Mouse (Mus musculus) forebrain, embryonic 12.5 days (tissue): ENCODE measurements around the gene Ahnak2. TPM values are rescaled to one million over a fixed set of nuclear protein-coding genes. Genes with fewer than 3 reads are reported as not detected.

Experiments
- ATAC-seq: fragments of 200-750 bp; cut with Nextera tagmentation; 2 replicates; pipeline ENCODE4 v1.8.0; 2017; ENCODE audit warnings: moderate TSS enrichment; ENCODE audit not compliant: low FRiP score
- H3K27ac ChIP-seq: fragments of 300-500 bp; sonication (generic); 2 replicates; pipeline ENCODE4 v1.5.1; 2016; ENCODE audit warnings: mild to moderate bottlenecking
- H3K27me3 ChIP-seq: fragments of 300-500 bp; sonication (generic); 2 replicates; pipeline ENCODE4 v1.6.1; 2016; ENCODE audit warnings: mild to moderate bottlenecking
- H3K36me3 ChIP-seq: fragments of 300-500 bp; sonication (generic); replicated peaks from 2 replicates; pipeline ENCODE4 v1.6.1; 2016; ENCODE audit warnings: mild to moderate bottlenecking
- H3K4me1 ChIP-seq: fragments of 300-500 bp; sonication (generic); 2 replicates; pipeline ENCODE4 v1.6.1; 2016
- H3K4me2 ChIP-seq: fragments of 300-500 bp; sonication (generic); 2 replicates; pipeline ENCODE4 v1.6.1; 2016; ENCODE audit warnings: mild to moderate bottlenecking, moderate library complexity
- H3K4me3 ChIP-seq: fragments of 300-500 bp; sonication (generic); replicated peaks from 2 replicates; pipeline ENCODE4 v1.5.1; 2016; ENCODE audit warnings: mild to moderate bottlenecking
- H3K9ac ChIP-seq: fragments of 300-500 bp; sonication (generic); 2 replicates; pipeline ENCODE4 v1.6.1; 2016; ENCODE audit warnings: mild to moderate bottlenecking
- H3K9me3 ChIP-seq: fragments of 300-500 bp; sonication (generic); 2 replicates; pipeline ENCODE4 v1.6.1; 2016
- WGBS: fragments of 180-500 bp; shearing (Covaris S2); methylation state at CpG from one replicate; pipeline ENCODE4 v1.1.7; 2016; 5-methylcytosine and 5-hydroxymethylcytosine counted together
- polyA plus RNA-seq: library from polyadenylated mRNA; unstranded; fragments of >200 nt; fragmentation: Nextera tagmentation; extraction: Ambion mirVana; gene quantifications from 2 replicates; pipeline ENCODE4 v1.2.1, GENCODE M21; 2016

The Ahnak2 gene
- polyA plus RNA-seq, 1 experiment from 2014 or later, result 0.19 TPM

DNA sequence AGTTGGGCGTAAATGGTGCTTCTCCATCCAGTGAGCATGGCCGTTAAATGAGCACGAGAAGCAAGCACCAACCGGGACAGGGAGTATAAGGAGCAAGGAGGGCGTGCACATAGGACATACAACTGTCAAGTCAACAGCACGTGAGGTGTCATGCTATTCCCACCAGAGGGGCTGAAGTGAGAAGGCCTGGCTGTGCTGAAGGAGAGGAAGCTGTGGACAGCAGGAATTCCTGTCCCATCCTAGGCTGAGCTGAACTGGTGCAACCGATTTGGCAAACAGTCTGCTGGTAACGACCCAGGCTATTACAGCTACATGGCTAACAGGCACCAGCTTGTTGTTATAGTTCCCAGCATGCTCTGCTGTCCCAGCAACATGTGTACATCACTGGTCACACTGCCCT lies 11.4 kb downstream of the Ahnak2 start:
- H3K9ac ChIP-seq, result no peak overlapping the region
- no peak overlapping the region for H3K27ac ChIP-seq
- ATAC-seq, result no peak
- H3K27me3 ChIP-seq, result peaks cover 5% of the 10 kb centered on the region; the same call in 1 of the 2 replicates
- H3K4me1 ChIP-seq, result peaks cover 9% of the 10 kb centered on the region
- no peak overlapping the region for H3K4me2 ChIP-seq
- 78% methylated on average over 8 of the region's 8 CpGs for WGBS
- no peaks in the 10 kb centered on the region for H3K36me3 ChIP-seq
- H3K4me3 ChIP-seq, result no peak overlapping the region
- H3K9me3 ChIP-seq, result no peaks in the 10 kb centered on the region

DNA sequence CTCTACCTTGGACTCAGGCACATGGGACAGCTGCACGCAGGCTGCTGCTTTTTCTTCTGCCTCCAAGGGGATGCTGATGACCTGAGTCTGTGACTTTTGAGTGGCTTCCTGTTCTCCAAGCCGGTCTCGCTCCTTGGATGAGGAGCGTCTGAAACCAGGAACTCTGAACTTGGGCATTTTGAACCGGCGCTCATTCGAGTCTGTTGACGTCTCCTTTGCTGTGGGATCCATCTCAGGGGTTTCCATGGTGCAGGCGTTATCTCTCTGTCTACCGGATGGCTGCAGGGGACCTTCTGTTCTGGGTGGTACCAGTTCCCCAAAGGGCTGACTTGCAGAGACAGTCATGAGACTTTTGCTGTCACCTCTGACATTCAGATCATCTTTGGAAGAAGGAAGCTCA lies 28.0 kb downstream of the Ahnak2 start:
- no peaks in the 10 kb centered on the region for H3K36me3 ChIP-seq
- no peak overlapping the region for H3K27ac ChIP-seq
- WGBS, result 94% methylated on average over 10 of the region's 10 CpGs
- H3K4me3 ChIP-seq, result no peak overlapping the region
- no peaks in the 10 kb centered on the region for H3K27me3 ChIP-seq
- no peak overlapping the region for H3K4me2 ChIP-seq
- H3K4me1 ChIP-seq, result no peaks in the 10 kb centered on the region
- H3K9ac ChIP-seq, result no peak overlapping the region
- H3K9me3 ChIP-seq, result peaks cover 8% of the 10 kb centered on the region; the same call in 1 of the 2 replicates
- ATAC-seq, result no peak

DNA sequence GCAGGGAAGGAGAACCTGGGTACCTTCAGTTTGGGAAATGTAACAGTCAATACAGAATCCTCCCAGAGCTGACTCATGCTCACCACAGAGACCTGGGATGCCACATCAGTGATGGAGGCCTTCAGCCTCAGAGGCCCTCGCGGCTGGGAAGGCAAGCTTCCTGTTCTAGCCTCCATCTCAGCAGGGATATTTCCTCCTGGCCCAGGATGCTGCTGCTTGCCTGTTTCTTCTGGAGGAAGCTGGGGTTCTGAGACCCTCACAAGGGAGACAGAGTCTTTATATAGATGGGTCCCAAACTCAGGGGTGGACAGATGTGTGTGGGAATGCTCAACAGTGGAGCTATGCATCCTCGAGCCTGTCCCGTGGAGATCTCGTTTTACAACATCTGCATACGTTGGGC lies 28.4 kb downstream of the Ahnak2 start:
- H3K4me1 ChIP-seq, result no peaks in the 10 kb centered on the region
- no peak overlapping the region for H3K27ac ChIP-seq
- H3K36me3 ChIP-seq, result no peaks in the 10 kb centered on the region
- H3K9ac ChIP-seq, result no peak overlapping the region
- no peak for ATAC-seq
- no peaks in the 10 kb centered on the region for H3K27me3 ChIP-seq
- peaks cover 8% of the 10 kb centered on the region; the same call in 1 of the 2 replicates for H3K9me3 ChIP-seq
- WGBS, result 87% methylated on average over 6 of the region's 6 CpGs
- H3K4me2 ChIP-seq, result no peak overlapping the region
- no peak overlapping the region for H3K4me3 ChIP-seq

DNA sequence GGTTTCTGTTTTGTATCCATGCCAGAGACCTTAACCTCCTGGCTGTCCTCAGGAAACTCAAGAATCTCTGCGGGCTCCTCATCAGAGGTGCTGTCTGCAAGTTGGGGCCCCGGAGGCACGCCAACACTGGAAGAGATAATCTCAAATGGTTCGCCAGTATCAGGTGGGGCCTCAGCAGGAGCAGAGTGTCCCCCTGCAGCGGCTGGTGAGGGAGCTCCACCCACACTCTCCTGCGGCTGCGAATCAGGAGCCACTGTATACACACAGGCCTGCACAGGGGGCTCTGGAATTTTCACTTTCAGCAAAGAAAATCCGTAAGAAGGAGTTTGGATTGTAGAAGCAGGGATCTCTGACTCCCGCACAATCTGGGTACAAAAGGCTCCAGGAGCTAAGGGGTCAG lies 29.1 kb downstream of the Ahnak2 start:
- H3K4me3 ChIP-seq, result no peak overlapping the region
- H3K4me1 ChIP-seq, result no peaks in the 10 kb centered on the region
- H3K9me3 ChIP-seq, result peaks cover 8% of the 10 kb centered on the region; the same call in 1 of the 2 replicates
- 39% methylated on average over 9 of the region's 9 CpGs for WGBS
- no peaks in the 10 kb centered on the region for H3K27me3 ChIP-seq
- no peak overlapping the region for H3K27ac ChIP-seq
- no peak overlapping the region for H3K9ac ChIP-seq
- no peak overlapping the region for H3K4me2 ChIP-seq
- no peak for ATAC-seq
- no peaks in the 10 kb centered on the region for H3K36me3 ChIP-seq

DNA sequence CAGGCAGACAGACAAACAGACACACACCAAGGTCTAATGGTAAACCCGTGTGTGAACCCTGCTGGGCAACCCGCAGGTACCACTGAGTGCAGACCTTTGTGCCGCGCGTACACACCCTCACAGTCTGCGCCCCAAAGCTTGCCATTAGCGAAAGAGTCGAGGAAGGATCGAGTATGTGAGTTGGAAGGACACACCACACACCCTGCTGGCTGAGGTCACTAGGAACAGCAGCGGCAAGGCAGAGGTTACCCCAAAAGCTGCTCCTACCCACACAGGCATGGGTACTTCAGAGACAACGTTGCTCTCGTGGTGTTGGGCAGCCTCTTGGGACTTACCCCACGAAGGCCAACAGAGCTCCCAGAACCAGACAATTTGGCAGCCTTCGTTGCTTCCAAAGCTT lies 30.2 kb downstream of the Ahnak2 start:
- H3K9me3 ChIP-seq, result peaks cover 8% of the 10 kb centered on the region; the same call in 1 of the 2 replicates
- no peak overlapping the region for H3K9ac ChIP-seq
- no peak overlapping the region for H3K4me3 ChIP-seq
- H3K27ac ChIP-seq, result no peak overlapping the region
- H3K36me3 ChIP-seq, result no peaks in the 10 kb centered on the region
- no peaks in the 10 kb centered on the region for H3K4me1 ChIP-seq
- ATAC-seq, result no peak
- WGBS, result 93% methylated on average over 14 of the region's 14 CpGs
- no peak overlapping the region for H3K4me2 ChIP-seq
- H3K27me3 ChIP-seq, result no peaks in the 10 kb centered on the region

DNA sequence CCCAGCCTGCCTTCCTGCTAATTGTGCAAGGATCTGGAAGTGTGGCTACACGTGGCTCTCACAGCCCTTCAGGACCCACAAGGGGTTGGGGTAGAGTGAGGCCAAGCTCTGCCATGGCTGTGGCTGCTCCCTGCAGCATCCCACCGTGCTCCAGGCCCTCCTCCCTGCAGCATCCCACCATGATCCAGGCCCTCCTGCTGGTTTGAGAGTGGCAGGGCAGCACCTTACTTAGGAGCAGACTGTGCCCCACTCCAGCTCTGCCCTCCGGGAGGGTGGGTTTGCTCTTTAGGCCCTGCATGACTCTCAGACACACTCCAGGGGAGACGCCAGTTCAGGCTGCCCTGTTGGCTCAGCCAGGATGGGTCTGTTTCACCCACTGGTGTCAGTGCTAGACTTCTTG lies 32.1 kb downstream of the Ahnak2 start:
- ATAC-seq, result no peak

DNA sequence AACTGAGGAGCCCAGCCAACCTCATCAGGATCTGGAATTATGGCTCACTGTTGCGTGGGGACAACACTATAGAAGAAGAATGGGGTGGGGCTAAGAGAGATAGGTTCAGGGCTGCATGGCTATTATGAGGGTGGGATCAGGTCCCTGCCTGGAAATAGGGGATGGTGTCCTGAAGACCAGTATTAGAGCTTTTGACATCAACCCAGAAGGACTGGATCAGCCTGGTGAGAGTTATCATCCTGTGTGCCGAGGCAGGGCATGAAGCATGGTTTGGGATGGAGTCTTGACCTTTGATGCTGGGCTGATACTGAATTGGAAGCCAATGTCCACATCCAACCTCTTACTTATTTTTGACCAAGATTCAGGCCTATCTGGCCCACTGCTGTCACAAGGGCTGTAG lies 32.7 kb downstream of the Ahnak2 start:
- no peak overlapping the region for H3K4me2 ChIP-seq
- WGBS, result 75% methylated on average over 2 of the region's 2 CpGs
- H3K27me3 ChIP-seq, result no peaks in the 10 kb centered on the region
- no peak for ATAC-seq
- no peak overlapping the region for H3K9ac ChIP-seq
- no peak overlapping the region for H3K27ac ChIP-seq
- H3K9me3 ChIP-seq, result no peaks in the 10 kb centered on the region
- H3K4me1 ChIP-seq, result no peaks in the 10 kb centered on the region
- no peaks in the 10 kb centered on the region for H3K36me3 ChIP-seq
- H3K4me3 ChIP-seq, result no peak overlapping the region

More for the DNA sequence above, 32.1 kb downstream of the Ahnak2 start:
- Histone ChIP-seq H3K9ac (no peak overlapping the region), H3K27me3 (no peaks in the 10 kb centered on the region), H3K36me3 (no peaks in the 10 kb centered on the region), H3K4me2 (no peak overlapping the region), H3K9me3 (peaks cover 6% of the 10 kb centered on the region; the same call in 1 of the 2 replicates), H3K27ac (no peak overlapping the region), H3K4me1 (no peaks in the 10 kb centered on the region), H3K4me3 (no peak overlapping the region)
- WGBS, result 79% methylated on average over 4 of the region's 4 CpGs

DNA sequence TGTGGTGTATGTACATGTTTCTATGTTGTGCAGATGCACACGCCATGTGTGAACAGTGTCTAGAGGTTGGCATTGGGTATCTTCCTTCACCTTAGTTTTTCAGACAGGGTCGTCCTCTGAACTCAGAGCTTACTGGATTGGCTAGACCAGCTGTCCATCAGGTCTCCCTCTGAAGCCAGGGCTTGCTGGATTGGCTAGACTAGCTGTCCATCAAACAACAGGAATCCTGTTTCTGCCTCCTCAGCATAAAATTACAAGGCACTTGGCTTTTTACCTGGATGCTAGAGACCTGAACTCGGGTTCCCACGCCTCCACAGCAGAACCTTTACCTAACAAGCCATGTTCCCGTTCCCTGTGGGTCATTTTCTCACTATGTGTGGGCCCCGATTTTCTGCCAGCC lies 33.4 kb downstream of the Ahnak2 start:
- no peak overlapping the region for H3K4me3 ChIP-seq
- no peaks in the 10 kb centered on the region for H3K36me3 ChIP-seq
- WGBS, result 86% methylated on average over 6 of the region's 6 CpGs
- no peaks in the 10 kb centered on the region for H3K9me3 ChIP-seq
- H3K27me3 ChIP-seq, result no peaks in the 10 kb centered on the region
- H3K4me2 ChIP-seq, result no peak overlapping the region
- no peaks in the 10 kb centered on the region for H3K4me1 ChIP-seq
- no peak overlapping the region for H3K27ac ChIP-seq
- no peak overlapping the region for H3K9ac ChIP-seq
- no peak for ATAC-seq

DNA sequence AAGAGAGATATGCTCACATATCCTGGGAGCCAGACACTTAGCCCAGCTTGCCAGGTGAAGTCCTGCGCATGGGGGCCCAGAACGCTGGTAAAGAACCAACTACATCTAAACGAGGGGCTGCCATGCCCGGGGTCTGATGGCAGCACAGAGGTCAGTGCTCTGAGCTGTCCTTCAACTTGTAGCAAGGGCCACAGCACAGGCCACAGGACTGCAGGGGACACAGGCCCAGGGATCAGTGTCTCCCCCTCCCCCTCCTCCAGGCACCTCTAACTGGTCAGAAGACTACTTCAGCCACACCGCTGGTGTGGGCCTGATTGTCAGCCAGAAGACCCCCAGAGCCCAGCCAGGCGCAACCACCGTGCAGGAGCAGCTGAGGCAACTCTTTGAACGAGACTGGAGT lies 34.3 kb downstream of the Ahnak2 start:
- no peaks in the 10 kb centered on the region for H3K36me3 ChIP-seq
- no peak overlapping the region for H3K4me2 ChIP-seq
- H3K27me3 ChIP-seq, result no peaks in the 10 kb centered on the region
- no peaks in the 10 kb centered on the region for H3K9me3 ChIP-seq
- H3K4me3 ChIP-seq, result no peak overlapping the region
- no peak overlapping the region for H3K9ac ChIP-seq
- ATAC-seq, result no peak
- no peaks in the 10 kb centered on the region for H3K4me1 ChIP-seq
- 94% methylated on average over 8 of the region's 8 CpGs for WGBS
- no peak overlapping the region for H3K27ac ChIP-seq

DNA sequence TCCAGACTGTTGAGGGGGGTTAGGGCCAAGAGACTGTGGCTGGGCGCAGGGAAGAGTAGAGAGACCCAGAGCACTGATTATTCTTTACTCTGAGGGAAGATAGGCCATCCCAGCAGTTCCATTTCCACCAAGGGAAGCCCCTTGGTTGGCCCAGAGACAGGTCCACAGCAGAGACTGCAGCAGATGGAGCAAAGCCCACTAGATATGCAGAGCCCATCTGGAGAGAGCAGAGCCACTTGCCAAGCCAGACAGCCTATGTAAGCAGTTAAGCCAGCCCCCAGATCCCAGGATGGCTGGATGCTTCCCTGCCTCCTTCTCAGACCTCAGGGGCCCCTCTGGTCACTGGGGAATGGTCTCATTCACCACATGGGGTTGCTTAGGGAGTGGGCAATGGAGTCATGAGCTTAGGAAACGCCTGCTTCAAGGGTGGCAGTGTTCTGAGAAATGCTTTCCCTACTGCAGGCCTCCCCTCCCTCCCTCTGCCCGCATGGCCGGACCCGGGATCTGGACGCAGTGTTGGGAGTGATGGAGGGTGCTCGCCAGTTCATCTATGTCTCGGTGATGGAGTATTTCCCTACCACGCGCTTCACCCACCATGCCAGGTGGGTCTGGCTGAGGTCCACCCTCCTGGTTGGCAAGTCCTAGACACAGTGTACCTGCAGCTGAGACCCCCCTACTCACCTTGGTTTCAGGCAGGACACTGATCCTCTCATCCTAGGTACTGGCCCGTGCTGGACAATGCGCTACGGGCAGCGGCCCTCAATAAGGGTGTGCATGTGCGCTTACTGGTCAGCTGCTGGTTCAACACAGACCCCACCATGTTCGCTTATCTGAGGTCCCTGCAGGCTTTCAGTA lies 35.2 kb downstream of the Ahnak2 start:
- 93% methylated on average over 16 of the region's 16 CpGs for WGBS
- no peaks in the 10 kb centered on the region for H3K36me3 ChIP-seq
- H3K9me3 ChIP-seq, result no peaks in the 10 kb centered on the region
- no peak overlapping the region for H3K4me2 ChIP-seq
- no peak overlapping the region for H3K27ac ChIP-seq
- no peak overlapping the region for H3K4me3 ChIP-seq
- no peak for ATAC-seq
- H3K27me3 ChIP-seq, result no peaks in the 10 kb centered on the region
- H3K4me1 ChIP-seq, result no peaks in the 10 kb centered on the region
- H3K9ac ChIP-seq, result no peak overlapping the region

DNA sequence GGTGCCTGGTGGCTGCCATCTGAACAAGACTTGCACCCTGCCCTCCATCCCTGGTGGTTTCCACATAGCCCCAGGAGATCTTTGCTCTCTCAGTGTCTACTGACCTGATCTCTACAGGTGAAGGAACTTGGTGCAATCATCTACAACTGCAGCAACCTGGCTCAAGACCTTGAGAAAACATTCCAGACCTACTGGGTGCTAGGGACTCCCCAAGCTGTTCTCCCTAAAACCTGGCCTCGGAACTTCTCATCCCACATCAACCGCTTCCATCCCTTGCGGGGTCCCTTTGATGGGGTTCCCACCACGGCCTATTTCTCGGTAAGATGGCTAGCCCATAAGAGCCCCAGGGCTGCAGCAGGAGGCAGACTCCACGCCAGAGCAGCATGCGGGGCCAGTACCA lies 35.9 kb downstream of the Ahnak2 start:
- Histone ChIP-seq H3K36me3 (no peaks in the 10 kb centered on the region), H3K27ac (no peak overlapping the region), H3K27me3 (no peaks in the 10 kb centered on the region), H3K9ac (no peak overlapping the region), H3K4me3 (no peak overlapping the region), H3K4me2 (no peak overlapping the region), H3K4me1 (no peaks in the 10 kb centered on the region), H3K9me3 (no peaks in the 10 kb centered on the region)
- 92% methylated on average over 7 of the region's 7 CpGs for WGBS
- no peak for ATAC-seq

DNA sequence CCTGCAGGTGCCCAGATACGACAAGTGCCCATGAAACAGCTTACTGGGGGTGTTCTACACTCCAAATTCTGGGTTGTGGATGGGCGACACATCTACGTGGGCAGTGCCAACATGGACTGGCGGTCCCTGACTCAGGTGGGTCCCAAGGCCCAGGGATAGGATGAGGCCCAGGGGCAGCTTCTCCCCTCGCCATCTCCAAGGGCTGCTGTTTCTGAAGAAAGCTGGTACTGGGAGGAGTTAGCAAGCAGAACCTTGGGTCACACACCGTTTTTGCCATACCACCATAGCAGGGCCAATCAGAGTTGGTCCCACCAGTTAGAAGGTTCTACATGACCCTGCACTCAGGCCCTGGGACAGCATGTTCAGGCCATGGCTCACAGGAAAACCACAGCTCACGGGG lies 37.5 kb downstream of the Ahnak2 start:
- WGBS, result 92% methylated on average over 7 of the region's 7 CpGs
- Histone ChIP-seq H3K4me2 (no peak overlapping the region), H3K4me1 (0 out of 2 replicates have a peak, but pooled peaks cover 3% of the 10 kb centered on the region), H3K9ac (no peak overlapping the region), H3K27ac (no peak overlapping the region), H3K4me3 (no peak overlapping the region), H3K9me3 (no peaks in the 10 kb centered on the region), H3K27me3 (no peaks in the 10 kb centered on the region), H3K36me3 (no peaks in the 10 kb centered on the region)
- no peak for ATAC-seq

DNA sequence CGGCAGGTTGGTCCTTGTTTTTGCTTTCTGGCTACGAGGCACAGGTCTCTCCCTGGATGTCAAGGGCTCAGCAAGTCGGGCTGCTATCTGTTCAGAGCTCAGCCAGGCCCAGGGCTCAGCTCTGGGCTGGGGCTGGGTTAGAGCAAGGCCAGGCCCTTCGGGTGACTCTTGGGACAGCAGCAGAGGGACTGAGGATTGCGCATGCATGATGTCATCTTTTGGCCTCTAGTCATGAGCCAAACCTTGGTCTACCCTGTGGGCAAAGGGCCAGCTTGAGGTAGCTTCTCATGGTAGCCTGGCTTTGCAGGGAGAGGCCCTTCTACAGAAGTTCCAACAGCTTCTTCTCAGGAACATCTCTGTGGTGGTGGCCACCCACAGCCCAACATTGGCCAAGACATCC lies 38.3 kb downstream of the Ahnak2 start:
- ATAC-seq, result no peak
- H3K9ac ChIP-seq, result no peak overlapping the region
- H3K27ac ChIP-seq, result no peak overlapping the region
- no peak overlapping the region for H3K4me2 ChIP-seq
- H3K9me3 ChIP-seq, result no peaks in the 10 kb centered on the region
- 0 out of 2 replicates have a peak, but pooled peaks cover 3% of the 10 kb centered on the region for H3K4me1 ChIP-seq
- H3K27me3 ChIP-seq, result no peaks in the 10 kb centered on the region
- no peak overlapping the region for H3K4me3 ChIP-seq
- 85% methylated on average over 5 of the region's 5 CpGs for WGBS
- no peaks in the 10 kb centered on the region for H3K36me3 ChIP-seq
